Mouse (Mus musculus) neural tube, embryonic 14.5 days (tissue): ENCODE data around the gene Dnah8. TPM values are rescaled to one million over a fixed set of nuclear protein-coding genes. Genes with fewer than 3 reads are reported as not detected.

Experiments
- ATAC-seq: fragments of 200-750 bp; cut with Nextera tagmentation; 2 replicates; pipeline ENCODE4 v1.8.0; 2017; ENCODE audit warnings: low read depth, mild to moderate bottlenecking, moderate TSS enrichment, moderate library complexity
- H3K27ac ChIP-seq: fragments of 300-500 bp; sonication (generic); 2 replicates; pipeline ENCODE4 v1.5.1; 2014; ENCODE audit warnings: low read depth, mild to moderate bottlenecking, control low read depth, low read length, moderate library complexity, mixed read lengths
- H3K27me3 ChIP-seq: fragments of 300-500 bp; sonication (generic); 2 replicates; pipeline ENCODE4 v1.6.1; 2014; ENCODE audit warnings: low read length; ENCODE audit not compliant: control insufficient read depth, insufficient read depth
- H3K36me3 ChIP-seq: fragments of 300-500 bp; sonication (generic); 2 replicates; pipeline ENCODE4 v1.6.1; 2014; ENCODE audit warnings: low read length, mixed read lengths; ENCODE audit not compliant: control insufficient read depth, insufficient read depth
- H3K4me1 ChIP-seq: fragments of 300-500 bp; sonication (generic); 2 replicates; pipeline ENCODE4 v1.6.1; 2014; ENCODE audit warnings: low read length; ENCODE audit not compliant: control insufficient read depth, insufficient read depth
- H3K4me2 ChIP-seq: fragments of 300-500 bp; sonication (generic); 2 replicates; pipeline ENCODE4 v1.6.1; 2014; ENCODE audit warnings: mild to moderate bottlenecking, low read depth, low read length, control low read depth
- H3K4me3 ChIP-seq: fragments of 300-500 bp; sonication (generic); 2 replicates; pipeline ENCODE4 v1.5.1; 2014; ENCODE audit warnings: low read depth, low read length, control low read depth, mixed read lengths
- H3K9ac ChIP-seq: fragments of 300-500 bp; sonication (generic); replicated peaks from 2 replicates; pipeline ENCODE4 v1.6.1; 2014; ENCODE audit warnings: low read depth, mild to moderate bottlenecking, control low read depth, low read length, mixed read lengths
- H3K9me3 ChIP-seq: fragments of 300-500 bp; sonication (generic); 2 replicates; pipeline ENCODE4 v1.6.1; 2016; ENCODE audit warnings: low read length; ENCODE audit not compliant: control insufficient read depth
- WGBS: fragments of 180-500 bp; shearing (Covaris S2); extraction: QIAGEN DNeasy Blood & Tissue Kit; methylation state at CpG from one replicate; pipeline ENCODE4 v1.1.7; 2014; 5-methylcytosine and 5-hydroxymethylcytosine counted together
- polyA plus RNA-seq: library from polyadenylated mRNA; unstranded; fragments of >200 nt; fragmentation: Nextera tagmentation; extraction: Ambion mirVana; gene quantifications from 2 replicates; pipeline ENCODE4 v1.2.1, GENCODE M21; 2014

The Dnah8 gene
- polyA plus RNA-seq, 1 experiment from 2014 or later, result 5.5 TPM

- H3K4me3 ChIP-seq, result no peak overlapping the region
- 72% methylated on average over 2 of the region's 2 CpGs for WGBS
- no peak overlapping the region for H3K27ac ChIP-seq
Observed at GRCm38 (mm10) chr17:30691481-30691880, 67.3 kb downstream of the Dnah8 start.

GRCm38 (mm10) chr17:30694281-30694680 is 70.1 kb downstream of the Dnah8 start:
- WGBS, result 86% methylated on average over 9 of the region's 9 CpGs
- ATAC-seq, result no peak
- no peaks in the 10 kb centered on the region for H3K9me3 ChIP-seq

More at GRCm38 (mm10) chr17:30691481-30691880, 67.3 kb downstream of the Dnah8 start:
- no peaks in the 10 kb centered on the region for H3K27me3 ChIP-seq
- no peak overlapping the region for H3K9ac ChIP-seq
- no peaks in the 10 kb centered on the region for H3K4me1 ChIP-seq
- no peak for ATAC-seq
- H3K9me3 ChIP-seq, result no peaks in the 10 kb centered on the region
- H3K36me3 ChIP-seq, result no peaks in the 10 kb centered on the region
- H3K4me2 ChIP-seq, result no peak overlapping the region

DNA sequence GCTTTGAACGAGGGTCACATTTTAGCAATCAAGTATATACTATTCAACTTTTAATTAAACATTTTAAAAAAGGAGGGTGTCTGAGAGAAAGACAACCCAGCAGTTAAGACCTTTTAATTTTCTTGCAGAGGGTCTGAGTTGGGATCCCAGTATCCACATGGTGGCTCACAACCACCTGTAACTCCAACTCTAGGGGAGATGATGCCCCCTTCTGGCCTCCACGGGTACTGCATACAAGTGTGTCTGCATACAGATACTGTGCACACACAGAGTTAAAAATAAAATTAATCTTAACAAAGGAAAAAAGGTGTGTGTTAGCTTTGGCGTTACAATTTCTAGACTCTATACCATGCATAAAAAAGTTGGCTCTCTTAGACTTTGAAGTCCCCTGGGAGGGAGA is 90.6 kb downstream of the Dnah8 start:
- no peak for ATAC-seq
- no peak overlapping the region for H3K27ac ChIP-seq
- no peaks in the 10 kb centered on the region for H3K36me3 ChIP-seq
- H3K9me3 ChIP-seq, result no peaks in the 10 kb centered on the region
- WGBS, result 76% methylated on average over 3 of the region's 3 CpGs
- H3K9ac ChIP-seq, result no peak overlapping the region
- no peaks in the 10 kb centered on the region for H3K27me3 ChIP-seq
- no peak overlapping the region for H3K4me2 ChIP-seq
- H3K4me1 ChIP-seq, result no peaks in the 10 kb centered on the region
- no peak overlapping the region for H3K4me3 ChIP-seq

More at GRCm38 (mm10) chr17:30694281-30694680, 70.1 kb downstream of the Dnah8 start:
- Histone ChIP-seq H3K27me3 (no peaks in the 10 kb centered on the region), H3K4me3 (no peak overlapping the region), H3K4me1 (no peaks in the 10 kb centered on the region), H3K4me2 (no peak overlapping the region), H3K9ac (no peak overlapping the region), H3K36me3 (no peaks in the 10 kb centered on the region), H3K27ac (no peak overlapping the region)

GRCm38 (mm10) chr17:30718197-30718596 is 94.0 kb downstream of the Dnah8 start:
- no peaks in the 10 kb centered on the region for H3K27me3 ChIP-seq
- no peak overlapping the region for H3K4me2 ChIP-seq
- no peaks in the 10 kb centered on the region for H3K4me1 ChIP-seq
- WGBS, result 95% methylated on average over 7 of the region's 7 CpGs
- no peaks in the 10 kb centered on the region for H3K9me3 ChIP-seq
- H3K4me3 ChIP-seq, result no peak overlapping the region
- H3K36me3 ChIP-seq, result no peaks in the 10 kb centered on the region
- ATAC-seq, result no peak
- no peak overlapping the region for H3K27ac ChIP-seq
- no peak overlapping the region for H3K9ac ChIP-seq

DNA sequence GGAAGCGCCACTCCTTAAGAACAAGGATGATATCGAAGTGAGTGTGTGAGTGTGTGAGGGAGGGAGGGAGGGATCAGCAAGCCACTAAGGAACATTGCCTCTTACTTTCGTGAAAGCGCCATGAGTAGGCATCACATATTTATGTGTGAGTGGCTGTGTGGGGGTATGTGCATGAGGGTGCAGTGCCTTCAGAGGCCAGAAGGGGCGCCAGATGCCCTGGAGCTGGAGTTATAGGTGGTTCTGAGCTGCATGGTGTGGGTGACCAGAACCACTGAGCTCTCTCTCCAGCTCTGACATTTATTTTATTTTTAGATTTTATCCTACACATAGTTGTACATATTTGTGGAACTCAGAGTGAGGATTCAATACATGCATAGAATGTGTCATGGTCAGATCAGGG is 94.9 kb downstream of the Dnah8 start:
- Histone ChIP-seq H3K4me1 (no peaks in the 10 kb centered on the region), H3K9ac (no peak overlapping the region), H3K27me3 (no peaks in the 10 kb centered on the region), H3K27ac (no peak overlapping the region), H3K4me2 (no peak overlapping the region), H3K9me3 (no peaks in the 10 kb centered on the region), H3K4me3 (no peak overlapping the region), H3K36me3 (no peaks in the 10 kb centered on the region)
- WGBS, result 84% methylated on average over 5 of the region's 5 CpGs
- ATAC-seq, result no peak

DNA sequence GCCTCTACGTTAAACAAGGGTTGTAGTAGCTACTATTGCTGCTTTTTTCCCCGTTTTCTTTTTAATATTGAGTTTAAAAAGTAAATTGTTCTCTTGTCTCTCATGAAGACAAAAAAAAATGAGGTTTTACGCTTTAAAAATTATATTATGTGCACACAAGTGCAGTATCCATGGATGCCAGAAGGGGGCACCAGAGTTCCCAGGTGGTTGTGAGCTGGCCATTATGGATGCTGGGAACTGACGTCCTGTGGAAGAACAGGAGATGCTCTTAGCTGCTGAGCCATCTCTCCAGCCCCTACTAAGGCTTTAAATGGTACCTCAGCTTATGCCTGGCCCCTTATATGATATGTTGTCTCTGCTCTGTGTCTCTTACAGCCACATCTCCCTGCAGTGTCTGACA is 103.6 kb downstream of the Dnah8 start:
- no peak overlapping the region for H3K4me3 ChIP-seq
- no peak overlapping the region for H3K4me2 ChIP-seq
- H3K27me3 ChIP-seq, result no peaks in the 10 kb centered on the region
- no peak overlapping the region for H3K9ac ChIP-seq
- 62% methylated on average over 4 of the region's 4 CpGs for WGBS
- H3K36me3 ChIP-seq, result no peaks in the 10 kb centered on the region
- no peak for ATAC-seq
- no peaks in the 10 kb centered on the region for H3K4me1 ChIP-seq
- H3K9me3 ChIP-seq, result no peaks in the 10 kb centered on the region
- H3K27ac ChIP-seq, result no peak overlapping the region

- Histone ChIP-seq H3K27ac (no peak overlapping the region), H3K4me3 (no peak overlapping the region), H3K36me3 (no peaks in the 10 kb centered on the region), H3K4me1 (no peaks in the 10 kb centered on the region), H3K9ac (no peak overlapping the region), H3K4me2 (no peak overlapping the region), H3K9me3 (no peaks in the 10 kb centered on the region), H3K27me3 (no peaks in the 10 kb centered on the region)
- no peak for ATAC-seq
- 93% methylated on average over 3 of the region's 3 CpGs for WGBS
Observed at GRCm38 (mm10) chr17:30732736-30733135, 108.6 kb downstream of the Dnah8 start.

DNA sequence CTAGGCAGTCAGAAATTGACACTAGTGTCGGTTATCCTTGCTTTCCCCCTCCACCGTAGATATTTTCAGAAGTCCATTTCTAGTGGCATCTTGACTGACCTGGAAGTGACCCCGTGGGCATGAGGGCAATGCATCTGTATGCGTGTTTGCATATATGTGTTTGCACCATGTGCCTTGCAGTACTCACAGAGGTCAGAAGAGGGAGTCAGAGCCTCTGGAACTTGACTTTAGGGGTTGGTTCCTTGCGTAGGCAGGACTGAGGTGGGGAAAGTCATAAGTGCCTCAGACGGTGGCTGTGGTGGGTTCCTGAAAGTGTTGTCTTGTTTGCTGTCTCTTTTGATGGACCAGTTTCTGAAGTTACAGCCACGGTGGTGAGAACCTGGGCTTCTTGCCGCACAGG is 110.6 kb downstream of the Dnah8 start:
- no peak overlapping the region for H3K4me2 ChIP-seq
- 91% methylated on average over 8 of the region's 8 CpGs for WGBS

GRCm38 (mm10) chr17:30735454-30735853 is 111.3 kb downstream of the Dnah8 start:
- Histone ChIP-seq H3K9me3 (no peaks in the 10 kb centered on the region), H3K9ac (no peak overlapping the region), H3K4me3 (no peak overlapping the region), H3K4me1 (no peaks in the 10 kb centered on the region), H3K4me2 (no peak overlapping the region), H3K27ac (no peak overlapping the region), H3K27me3 (no peaks in the 10 kb centered on the region), H3K36me3 (no peaks in the 10 kb centered on the region)
- 84% methylated on average over 2 of the region's 2 CpGs for WGBS
- no peak for ATAC-seq

More for the DNA sequence above, 110.6 kb downstream of the Dnah8 start:
- no peaks in the 10 kb centered on the region for H3K36me3 ChIP-seq
- no peaks in the 10 kb centered on the region for H3K4me1 ChIP-seq
- no peak overlapping the region for H3K9ac ChIP-seq
- H3K4me3 ChIP-seq, result no peak overlapping the region
- no peak overlapping the region for H3K27ac ChIP-seq
- no peak for ATAC-seq
- H3K9me3 ChIP-seq, result no peaks in the 10 kb centered on the region
- no peaks in the 10 kb centered on the region for H3K27me3 ChIP-seq

GRCm38 (mm10) chr17:30737797-30738196 is 113.6 kb downstream of the Dnah8 start:
- H3K4me1 ChIP-seq, result no peaks in the 10 kb centered on the region
- H3K9me3 ChIP-seq, result no peaks in the 10 kb centered on the region
- H3K4me2 ChIP-seq, result no peak overlapping the region
- H3K4me3 ChIP-seq, result no peak overlapping the region
- no peak overlapping the region for H3K9ac ChIP-seq
- WGBS, result 52% methylated on average over 6 of the region's 6 CpGs
- no peaks in the 10 kb centered on the region for H3K36me3 ChIP-seq
- no peak for ATAC-seq
- H3K27me3 ChIP-seq, result no peaks in the 10 kb centered on the region
- H3K27ac ChIP-seq, result no peak overlapping the region
